Mouse (Mus musculus) brain, embryonic 14.5 days (tissue): Measurements from ENCODE around the gene Dab1. TPM values are rescaled to one million over a fixed set of nuclear protein-coding genes. Genes with fewer than 3 reads are reported as not detected.

Source experiments
- DNase-seq: peaks from one replicate; pipeline ENCODE4 v3.0.0-alpha.2; 2011; ENCODE audit warnings: low read depth
- CTCF ChIP-seq: fragments of 200-500 bp; IDR thresholded peaks from 2 replicates; pipeline ENCODE4 v1.5.1; 2012; ENCODE audit warnings: inconsistent platforms, mild to moderate bottlenecking, moderate library complexity, borderline replicate concordance; ENCODE audit not compliant: insufficient read depth, insufficient read length; ENCODE audit errors: extremely low read depth
- POLR2A ChIP-seq: fragments of 200-500 bp; IDR thresholded peaks from 2 replicates; pipeline ENCODE4 v1.6.1; 2012; ENCODE audit warnings: mild to moderate bottlenecking, inconsistent platforms, borderline replicate concordance; ENCODE audit not compliant: poor library complexity, insufficient read depth, insufficient read length, severe bottlenecking; ENCODE audit errors: extremely low read depth
- polyA plus RNA-seq: library from polyadenylated mRNA; depleted of rRNA; stranded (reverse); fragments of >200 nt; gene quantifications from 2 replicates; pipeline ENCODE4 v1.2.3, GENCODE M21; 2012

Gene Dab1
- polyA plus RNA-seq, 1 experiment = 54.9 TPM

DNA sequence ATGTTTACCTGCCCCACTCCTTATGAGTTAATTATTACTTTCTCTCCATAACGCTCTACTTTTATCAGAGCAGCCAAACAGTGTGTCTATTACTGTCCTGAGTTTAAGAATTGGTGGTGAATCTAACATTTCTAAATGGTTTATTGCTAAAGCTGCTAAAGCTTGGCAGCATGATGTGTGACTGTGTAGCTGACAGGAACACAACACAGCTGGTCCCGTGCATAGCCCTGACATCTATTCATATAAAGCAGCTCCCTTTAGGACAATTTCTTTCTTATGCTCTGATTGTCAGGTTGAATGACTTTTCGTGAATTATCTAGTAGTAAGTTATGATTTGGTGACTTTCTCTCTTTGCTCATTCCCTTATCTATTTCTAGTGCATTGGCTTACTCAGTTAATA lies 329.1 kb downstream of the Dab1 start:
- TF ChIP-seq POLR2A (no peak), CTCF (no peak)
- DNase-seq = peak; percentile 24

DNA sequence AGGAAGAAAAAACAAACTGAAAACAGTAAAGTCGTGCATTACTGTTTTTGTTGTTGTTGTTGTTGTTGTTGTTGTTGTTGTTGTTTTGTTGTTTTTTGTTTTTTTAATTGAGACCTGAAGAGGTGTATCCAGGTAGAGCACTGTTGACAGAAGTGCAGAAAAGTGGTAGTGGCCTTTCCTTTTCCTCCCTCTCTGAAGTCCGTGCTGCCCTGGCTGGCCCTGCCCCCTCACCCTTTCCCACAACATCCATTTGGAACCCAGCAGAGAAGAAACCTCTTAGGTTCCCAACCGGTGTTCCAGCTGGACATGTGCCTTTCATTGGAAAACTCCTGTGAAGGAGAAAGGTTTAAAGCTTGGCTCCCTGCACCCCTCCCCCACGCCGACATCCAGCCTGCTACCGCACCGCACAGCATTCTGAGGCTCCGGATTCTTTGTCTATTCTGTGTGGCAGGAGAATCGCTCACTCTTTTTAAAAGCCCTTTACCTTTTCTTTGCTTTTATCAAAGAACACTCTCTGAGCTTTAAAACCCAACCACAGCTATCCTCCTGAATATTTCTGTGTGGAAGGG lies 334.6 kb downstream of the Dab1 start:
- TF ChIP-seq CTCF = no peak
- no peak for TF ChIP-seq POLR2A
- peak; percentile 77 for DNase-seq

GRCm38 (mm10) chr4:103961134-103962049 lies 342.2 kb downstream of the Dab1 start:
- no peak for TF ChIP-seq CTCF
- TF ChIP-seq POLR2A = no peak
- DNase-seq = peak; percentile 72

DNA sequence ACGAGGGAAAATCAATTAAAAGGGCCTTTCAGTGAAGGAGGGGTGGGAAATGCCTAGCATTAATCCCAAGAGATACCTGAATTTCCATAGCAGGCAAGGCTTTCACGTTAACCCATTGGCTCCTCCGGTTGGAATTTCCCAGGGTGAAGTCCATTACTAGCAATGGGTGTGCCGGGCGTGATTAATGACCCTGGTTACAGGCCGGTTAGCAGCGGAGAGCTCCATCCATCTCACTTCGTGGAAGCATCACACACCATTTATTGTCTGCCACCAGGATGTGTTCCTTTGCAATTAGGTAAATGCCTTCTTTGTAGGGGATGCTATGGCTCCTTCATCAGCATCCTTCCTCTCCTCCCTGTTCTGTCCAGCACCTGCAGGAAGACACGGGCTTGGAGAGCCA lies 350.7 kb downstream of the Dab1 start:
- no peak for DNase-seq
- TF ChIP-seq CTCF (no peak), POLR2A (no peak)

DNA sequence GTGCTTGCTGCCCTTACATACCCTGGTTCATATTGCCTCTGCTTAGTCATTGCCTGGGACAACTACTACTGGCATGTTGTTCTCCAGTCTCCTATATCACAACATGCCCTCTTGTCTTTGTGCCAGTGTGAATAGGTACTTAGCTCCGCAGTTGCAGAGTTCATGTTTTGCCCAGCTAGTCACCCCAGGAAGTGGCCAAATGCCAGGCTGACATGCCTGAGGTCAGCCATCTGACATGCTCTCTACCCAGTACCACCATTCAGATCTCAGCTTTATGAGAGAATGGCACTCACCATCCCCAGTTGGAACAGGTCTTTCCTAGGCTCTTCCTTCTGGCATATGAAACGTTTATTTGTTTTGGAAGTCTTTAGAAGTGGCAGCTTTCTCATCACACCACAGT lies 355.4 kb downstream of the Dab1 start:
- DNase-seq = no peak
- TF ChIP-seq POLR2A (no peak), CTCF (no peak)

- no peak for TF ChIP-seq POLR2A
- TF ChIP-seq CTCF = no peak
- peak; percentile 55 for DNase-seq
These were observed 355.8 kb downstream of the Dab1 start for GRCm38 (mm10) chr4:103974946-103975345.

DNA sequence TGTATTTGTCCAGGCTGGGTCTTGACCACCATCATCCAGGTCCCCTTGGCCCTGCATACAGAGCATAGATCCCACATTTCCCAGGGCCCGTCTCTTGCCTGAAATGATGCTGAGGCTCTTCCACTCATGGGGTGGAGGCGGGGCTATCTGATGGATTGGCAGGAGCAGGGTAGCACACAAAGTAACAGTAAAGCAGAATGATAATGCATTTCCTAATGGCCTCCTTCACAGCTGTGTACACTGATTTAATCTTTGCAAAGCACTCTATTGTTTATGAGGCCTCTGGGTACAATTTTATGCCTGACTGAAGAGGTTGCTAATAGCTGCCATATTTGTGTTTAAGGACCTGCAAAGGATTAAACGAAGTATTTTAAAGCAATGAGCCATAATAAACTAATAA lies 374.7 kb downstream of the Dab1 start:
- TF ChIP-seq POLR2A = no peak
- DNase-seq = peak; percentile 72

DNA sequence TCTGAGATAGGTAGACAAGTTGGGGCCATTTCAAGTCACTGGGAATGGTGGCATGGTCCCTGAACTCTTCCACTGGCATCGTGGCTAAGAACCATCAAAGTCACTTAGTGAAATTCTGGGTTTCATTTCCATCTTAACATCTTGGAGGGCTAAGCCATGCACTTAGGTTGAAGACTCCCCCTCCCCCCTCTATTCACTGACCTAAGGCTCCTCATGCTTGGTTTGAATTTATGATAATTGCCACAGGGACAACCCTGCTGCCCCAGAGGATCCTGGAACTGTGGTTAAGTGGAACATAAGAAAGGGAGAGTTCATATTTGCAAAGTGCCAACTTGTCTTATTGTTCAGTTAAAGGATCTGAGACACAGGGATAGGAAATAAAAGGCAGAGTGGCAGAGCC lies 375.2 kb downstream of the Dab1 start:
- TF ChIP-seq POLR2A (no peak), CTCF (no peak)
- DNase-seq = no peak

DNA sequence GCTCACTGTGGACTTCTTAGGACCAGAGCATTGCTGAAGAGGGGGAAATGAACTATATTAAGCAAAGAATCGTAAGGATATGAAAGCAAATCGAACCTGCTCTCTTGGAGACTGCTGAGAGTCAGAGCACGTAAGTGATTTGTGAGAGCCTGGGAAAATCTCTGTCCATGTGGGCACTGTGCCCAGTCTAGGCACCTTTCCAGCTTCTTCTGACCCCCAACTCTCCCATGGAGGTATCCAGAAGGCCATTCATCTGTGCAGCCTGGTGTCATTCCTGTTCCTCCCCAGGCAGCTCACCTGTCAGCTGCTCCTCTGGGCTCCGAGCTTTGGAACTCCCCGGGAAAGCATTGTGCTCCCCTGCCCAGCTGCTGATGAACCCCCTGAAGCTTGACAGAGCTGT lies 389.2 kb downstream of the Dab1 start:
- DNase-seq = peak; percentile 37
- TF ChIP-seq CTCF (no peak), POLR2A (no peak)

DNA sequence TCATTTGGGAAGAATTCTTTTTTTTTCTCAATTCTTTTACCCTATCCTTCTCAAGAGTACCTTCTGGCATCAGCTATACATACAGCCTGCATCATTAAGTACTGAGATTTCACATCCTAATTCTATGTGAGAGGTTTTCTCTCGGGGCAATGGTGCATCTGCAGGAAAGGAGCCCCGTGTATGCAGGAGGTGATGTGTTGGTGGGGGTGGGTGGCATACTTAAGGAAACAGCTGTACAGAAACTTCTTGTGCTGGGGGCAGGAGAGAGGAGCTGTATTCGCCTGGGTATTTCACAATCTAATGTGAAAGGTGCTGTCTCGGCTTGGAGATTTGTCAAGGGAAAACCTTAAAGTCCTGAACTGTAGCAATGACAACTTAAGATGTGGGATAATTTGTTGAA lies 392.5 kb downstream of the Dab1 start:
- peak; percentile 23 for DNase-seq
- TF ChIP-seq CTCF (no peak), POLR2A (no peak)

- TF ChIP-seq CTCF (no peak), POLR2A (no peak)
- DNase-seq = peak; percentile 68
These were observed 393.0 kb downstream of the Dab1 start for GRCm38 (mm10) chr4:104012150-104012549.

DNA sequence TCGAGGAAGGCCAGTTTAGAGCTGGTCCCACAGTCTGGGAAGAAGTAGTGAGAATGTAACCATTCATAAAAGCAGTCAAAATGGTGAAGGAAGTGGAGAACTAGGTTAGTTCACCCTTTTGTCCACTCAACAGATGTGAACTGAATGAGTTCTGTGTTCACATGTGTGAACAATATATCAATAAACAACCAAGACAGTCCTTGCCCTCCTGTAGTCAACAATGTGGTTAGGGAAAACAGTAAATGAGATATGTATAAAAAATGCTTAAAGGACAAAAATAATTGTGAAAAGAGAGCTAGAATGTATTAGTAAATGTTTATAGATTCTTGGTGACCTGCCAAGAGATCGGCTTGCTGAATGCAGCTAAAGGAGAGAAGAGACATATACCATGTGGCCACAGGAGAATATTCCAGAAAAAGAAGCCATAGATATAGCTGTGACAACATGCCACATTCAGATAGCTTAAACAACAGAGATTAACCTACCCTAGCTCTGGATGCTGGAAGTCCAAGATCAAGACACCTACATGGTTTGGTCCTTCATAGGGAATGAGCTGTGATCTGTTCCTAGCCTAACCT lies 406.0 kb downstream of the Dab1 start:
- no peak for DNase-seq
- TF ChIP-seq CTCF (no peak), POLR2A (no peak)

GRCm38 (mm10) chr4:104026834-104027233 lies 407.7 kb downstream of the Dab1 start:
- DNase-seq = peak; percentile 67
- TF ChIP-seq POLR2A (no peak), CTCF (no peak; the same call in 1 of the 2 replicates)

GRCm38 (mm10) chr4:104027239-104027638 lies 408.1 kb downstream of the Dab1 start:
- TF ChIP-seq CTCF = no peak
- no peak for TF ChIP-seq POLR2A
- peak; percentile 35 for DNase-seq

- no peak for TF ChIP-seq POLR2A
- no peak for TF ChIP-seq CTCF
- no peak for DNase-seq
These were observed 416.9 kb downstream of the Dab1 start for GRCm38 (mm10) chr4:104036091-104036490.
